Mouse (Mus musculus) embryonic fibroblast, embryonic 13.5 days (primary cell): ENCODE measurements around the gene Parp11.

Experiments
- CTCF ChIP-seq: IDR thresholded peaks from 2 replicates; pipeline ENCODE4 v1.5.1; 2011; ENCODE audit warnings: mild to moderate bottlenecking, control low read depth, low read length, moderate library complexity, borderline replicate concordance; ENCODE audit not compliant: insufficient read depth
- POLR2A ChIP-seq: IDR thresholded peaks from 2 replicates; pipeline ENCODE4 v1.6.1; 2011; ENCODE audit warnings: low read depth, mild to moderate bottlenecking, control low read depth, low read length, moderate library complexity

- no peak for TF ChIP-seq CTCF
- TF ChIP-seq POLR2A, result no peak
Observed at GRCm38 (mm10) chr6:127491046-127491445, 44.4 kb downstream of the Parp11 start.
